Mouse (Mus musculus) myocyte (in vitro differentiated cells): ENCODE results near the gene Map4k5. TPM values are rescaled to one million over a fixed set of nuclear protein-coding genes. Genes with fewer than 3 reads are reported as not detected.

Source experiments
- H3K27me3 ChIP-seq: one replicate; pipeline ENCODE4 v1.6.1; 2011; ENCODE audit not compliant: control insufficient read depth, insufficient read depth, insufficient read length
- H3K36me3 ChIP-seq: one replicate; pipeline ENCODE4 v1.6.1; 2011; ENCODE audit not compliant: control insufficient read depth, insufficient read depth
- H3K4me2 ChIP-seq: one replicate; pipeline ENCODE4 v1.6.1; 2011; ENCODE audit warnings: low read depth, control low read depth
- H3K4me3 ChIP-seq: one replicate; pipeline ENCODE4 v1.5.1; 2011; ENCODE audit warnings: mild to moderate bottlenecking, control low read depth, moderate library complexity
- H3K79me2 ChIP-seq: one replicate; pipeline ENCODE4 v1.6.1; 2011; ENCODE audit not compliant: control insufficient read depth, insufficient read depth
- H3ac ChIP-seq: one replicate; pipeline ENCODE4 v1.6.1; 2011; ENCODE audit not compliant: control insufficient read depth, insufficient read length
- CEBPB ChIP-seq: IDR thresholded peaks from 2 replicates; pipeline ENCODE4 v1.6.1; 2011; ENCODE audit warnings: mild to moderate bottlenecking, moderate library complexity; ENCODE audit not compliant: poor library complexity, insufficient read depth, severe bottlenecking
- E2F4 ChIP-seq: IDR thresholded peaks from one replicate; pipeline ENCODE4 v1.6.1; 2011; ENCODE audit warnings: mild to moderate bottlenecking, control low read depth, moderate library complexity; ENCODE audit not compliant: insufficient read depth
- MAX ChIP-seq: IDR thresholded peaks from one replicate; pipeline ENCODE4 v1.6.1; 2011; ENCODE audit warnings: low read depth, mild to moderate bottlenecking, control low read depth
- MYOD1 ChIP-seq, 3 experiments: IDR thresholded peaks; one replicate each; pipeline ENCODE4 v1.6.1; 2011; ENCODE audit warnings: control low read depth in 2 of 3, low read depth in 2 of 3, mild to moderate bottlenecking in 2 of 3, moderate library complexity in 1 of 3; ENCODE audit not compliant: insufficient read length in 2 of 3, control insufficient read depth in 1 of 3
- MYOG ChIP-seq, 3 experiments: IDR thresholded peaks; one replicate each; pipeline ENCODE4 v1.6.1; 2011; ENCODE audit warnings: control low read depth in 2 of 3, low read depth in 2 of 3, mild to moderate bottlenecking in 2 of 3; ENCODE audit not compliant: insufficient read length in 2 of 3, control insufficient read depth in 1 of 3, insufficient read depth in 1 of 3
- POLR2A ChIP-seq: IDR thresholded peaks from one replicate; pipeline ENCODE4 v1.6.1; 2011; ENCODE audit warnings: low read depth, mild to moderate bottlenecking, control low read depth, moderate library complexity; ENCODE audit not compliant: insufficient read length
- POLR2AphosphoS2 ChIP-seq: IDR thresholded peaks from one replicate; pipeline ENCODE4 v1.6.1; 2011; ENCODE audit warnings: low read depth, control low read depth; ENCODE audit not compliant: insufficient read length
- REST ChIP-seq: IDR thresholded peaks from one replicate; pipeline ENCODE4 v1.6.1; 2011; ENCODE audit warnings: mild to moderate bottlenecking, control low read depth, moderate library complexity; ENCODE audit not compliant: insufficient read depth, insufficient read length
- SRF ChIP-seq: IDR thresholded peaks from one replicate; pipeline ENCODE4 v1.6.1; 2011; ENCODE audit warnings: low read depth; ENCODE audit not compliant: control insufficient read depth, insufficient read length
- TCF12 ChIP-seq: IDR thresholded peaks from one replicate; pipeline ENCODE4 v1.6.1; 2011; ENCODE audit warnings: mild to moderate bottlenecking, control low read depth; ENCODE audit not compliant: poor library complexity, insufficient read depth, severe bottlenecking
- TCF3 ChIP-seq: IDR thresholded peaks from one replicate; pipeline ENCODE4 v1.6.1; 2011; ENCODE audit warnings: low read depth, control low read depth; ENCODE audit not compliant: insufficient read length
- USF1 ChIP-seq: IDR thresholded peaks from one replicate; pipeline ENCODE4 v1.6.1; 2011; ENCODE audit warnings: low read depth, mild to moderate bottlenecking, control low read depth, moderate library complexity
- polyA plus RNA-seq: library from polyadenylated mRNA; unstranded; fragments of >200 nt; fragmentation: generic; extraction: Trizol; gene quantifications from one replicate; pipeline ENCODE4 v1.2.1, GENCODE M21; 2012; ENCODE audit warnings: missing spikeins

Map4k5 gene
- polyA plus RNA-seq, 1 experiment: 6.1 TPM

GRCm38 (mm10) chr12:69912737-69913136 is 19.7 kb upstream of the Map4k5 start:
- Histone ChIP-seq H3K79me2 (no peaks in the 10 kb centered on the region), H3ac (no peak overlapping the region), H3K4me3 (no peak overlapping the region), H3K27me3 (no peaks in the 10 kb centered on the region), H3K36me3 (no peaks in the 10 kb centered on the region), H3K4me2 (no peak overlapping the region)
- TF ChIP-seq SRF: no peak
- no peak for TF ChIP-seq E2F4
- no peak for TF ChIP-seq TCF12
- TF ChIP-seq USF1: no peak

- Histone ChIP-seq H3K4me2 (no peak overlapping the region), H3ac (no peak overlapping the region), H3K4me3 (no peak overlapping the region), H3K27me3 (no peaks in the 10 kb centered on the region), H3K36me3 (no peaks in the 10 kb centered on the region), H3K79me2 (no peaks in the 10 kb centered on the region)
- TF ChIP-seq POLR2A: no peak
- no peak for TF ChIP-seq POLR2AphosphoS2
- no peak for TF ChIP-seq E2F4
- TF ChIP-seq TCF12: no peak
- no peak for TF ChIP-seq REST
- TF ChIP-seq MYOD1 (IDR thresholded peaks at IDR 0.05; ENCODE audit: control insufficient read depth in 1 of 3, insufficient read length in 2 of 3, low read depth in 2 of 3): no peak
- no peak for TF ChIP-seq MAX
- TF ChIP-seq MYOG (IDR thresholded peaks at IDR 0.05; ENCODE audit: control insufficient read depth in 1 of 3, insufficient read depth in 1 of 3, insufficient read length in 2 of 3, low read depth in 2 of 3): no peak
- TF ChIP-seq USF1: no peak
- TF ChIP-seq CEBPB: no peak
- TF ChIP-seq TCF3: no peak
- no peak for TF ChIP-seq SRF
These were observed 18.9 kb upstream of the Map4k5 start for GRCm38 (mm10) chr12:69911906-69912305.

- Histone ChIP-seq H3K4me3 (no peak overlapping the region), H3K27me3 (no peaks in the 10 kb centered on the region), H3K4me2 (no peak overlapping the region), H3K36me3 (no peaks in the 10 kb centered on the region), H3ac (no peak overlapping the region), H3K79me2 (no peaks in the 10 kb centered on the region)
- TF ChIP-seq MYOG (IDR thresholded peaks at IDR 0.05; ENCODE audit: control insufficient read depth in 1 of 3, insufficient read depth in 1 of 3, insufficient read length in 2 of 3, low read depth in 2 of 3) (no peak), POLR2A (no peak), REST (no peak), TCF3 (no peak), MYOD1 (IDR thresholded peaks at IDR 0.05; ENCODE audit: control insufficient read depth in 1 of 3, insufficient read length in 2 of 3, low read depth in 2 of 3) (no peak), USF1 (no peak), TCF12 (no peak), CEBPB (no peak), SRF (no peak), E2F4 (no peak), MAX (no peak), POLR2AphosphoS2 (no peak)
These were observed 15.5 kb upstream of the Map4k5 start for GRCm38 (mm10) chr12:69908511-69908900.

- H3K36me3 ChIP-seq: no peaks in the 10 kb centered on the region
- H3K27me3 ChIP-seq: no peaks in the 10 kb centered on the region
- TF ChIP-seq MYOD1 (IDR thresholded peaks at IDR 0.05; ENCODE audit: control insufficient read depth in 1 of 3, insufficient read length in 2 of 3, low read depth in 2 of 3): no peak
- no peak for TF ChIP-seq MAX
- TF ChIP-seq SRF: no peak
- peak; percentile 69 for TF ChIP-seq REST
- no peak overlapping the region for H3K4me3 ChIP-seq
- H3K79me2 ChIP-seq: no peaks in the 10 kb centered on the region
- no peak overlapping the region for H3K4me2 ChIP-seq
- H3ac ChIP-seq: no peak overlapping the region
These were observed 14.9 kb upstream of the Map4k5 start for GRCm38 (mm10) chr12:69907667-69908510.

GRCm38 (mm10) chr12:69904991-69905390 is 12.0 kb upstream of the Map4k5 start:
- Histone ChIP-seq H3K27me3 (no peaks in the 10 kb centered on the region), H3K79me2 (no peaks in the 10 kb centered on the region), H3K4me3 (no peak overlapping the region), H3ac (no peak overlapping the region), H3K36me3 (no peaks in the 10 kb centered on the region), H3K4me2 (no peak overlapping the region)
- TF ChIP-seq TCF3: no peak
